Mouse (Mus musculus): ENCODE data around the gene Cmss1.

DNA sequence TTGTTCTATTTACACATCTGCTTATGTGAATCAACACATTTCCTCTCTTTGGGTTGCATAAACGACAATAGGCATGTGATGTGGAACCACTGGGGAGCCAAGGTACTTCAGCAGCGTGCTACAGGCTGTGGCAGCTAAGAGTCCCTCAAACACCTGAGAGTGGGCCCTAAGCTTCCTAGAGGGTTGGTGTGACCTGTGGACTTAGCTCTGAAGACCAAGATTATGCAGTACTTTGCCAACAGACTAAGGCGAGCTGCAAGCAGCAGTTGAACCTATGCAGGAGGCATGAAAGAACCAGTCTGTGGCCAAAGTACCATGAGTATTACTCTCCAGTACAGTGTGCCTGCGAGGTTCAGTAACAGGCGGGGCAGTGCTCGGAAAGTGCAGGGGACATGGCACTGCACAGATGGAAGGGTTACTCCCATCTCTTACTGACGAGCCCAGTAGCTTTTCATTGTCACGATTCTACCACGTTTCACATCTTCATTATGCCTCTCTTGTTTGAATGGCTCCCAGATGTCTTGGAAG, 141.2 kb downstream of the Cmss1 start:
- no peak for TF ChIP-seq CTCF (IDR thresholded peaks at IDR 0.05; ENCODE audit: extremely low read depth, insufficient read length, insufficient replicate concordance, low read depth, low read length)
- TF ChIP-seq POLR2A (IDR thresholded peaks at IDR 0.05; ENCODE audit: low read depth, low read length), result no peak

Measured in small intestine, adult 2 months (tissue).